Mouse (Mus musculus): Measurements from ENCODE around the gene Wdr13.

The Wdr13 gene

DNA sequence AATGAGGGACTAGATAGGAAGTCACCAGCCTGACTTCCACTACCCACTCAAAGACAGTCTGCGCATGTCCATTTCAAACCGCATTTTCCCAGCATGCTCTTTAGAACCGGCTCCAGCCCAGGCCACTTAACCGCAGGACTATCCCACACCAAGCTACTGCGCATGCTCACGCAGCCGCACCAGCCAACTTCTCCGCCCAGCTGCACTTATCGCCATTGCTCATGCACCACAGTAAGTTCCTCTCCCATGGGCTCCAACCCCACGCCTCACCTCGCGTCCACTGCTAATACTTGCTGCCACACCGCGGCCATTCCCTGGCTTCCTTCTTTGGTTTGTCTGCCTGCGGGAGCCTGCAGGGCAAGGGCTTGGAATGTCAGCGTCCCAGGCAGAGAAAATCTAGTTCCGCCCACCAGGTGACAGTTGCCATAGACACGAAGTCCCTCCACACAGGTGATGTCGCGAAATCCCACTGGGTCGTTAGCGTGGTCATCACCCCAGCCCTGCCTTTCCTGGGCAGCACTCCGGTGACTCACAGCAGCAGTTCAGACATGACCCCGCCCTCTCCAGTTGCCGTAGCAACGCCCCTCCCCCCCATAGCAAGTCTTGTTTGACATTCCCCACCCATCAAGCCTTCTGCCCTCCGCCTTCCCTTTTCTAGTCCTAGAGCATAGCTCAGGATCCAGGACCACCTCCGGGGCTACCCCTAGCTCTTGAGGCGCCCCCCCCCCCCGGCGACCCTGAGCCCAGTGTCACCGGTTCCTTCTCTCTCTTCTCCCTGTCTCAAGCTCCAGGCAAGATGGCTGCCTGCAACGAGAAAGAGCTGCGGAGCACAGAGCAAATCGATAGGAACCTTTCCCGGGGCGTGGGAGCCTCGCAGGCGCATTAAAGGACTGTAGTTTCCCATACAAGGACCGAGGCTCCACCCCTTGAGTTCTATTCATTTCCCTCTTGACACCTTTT is at the start of gene Wdr13:
TSS of gene Wdr13 (minus strand) at position 876 of the 960 bp plus-strand sequence.
- peak; percentile 54 for DNase-seq (ENCODE audit: low read depth, low spot score)

- DNase-seq (ENCODE audit: low read depth, low spot score), result no peak
Measured at GRCm38 (mm10) chrX:8179646-8180045, 47.0 kb upstream of the Wdr13 start.

DNA sequence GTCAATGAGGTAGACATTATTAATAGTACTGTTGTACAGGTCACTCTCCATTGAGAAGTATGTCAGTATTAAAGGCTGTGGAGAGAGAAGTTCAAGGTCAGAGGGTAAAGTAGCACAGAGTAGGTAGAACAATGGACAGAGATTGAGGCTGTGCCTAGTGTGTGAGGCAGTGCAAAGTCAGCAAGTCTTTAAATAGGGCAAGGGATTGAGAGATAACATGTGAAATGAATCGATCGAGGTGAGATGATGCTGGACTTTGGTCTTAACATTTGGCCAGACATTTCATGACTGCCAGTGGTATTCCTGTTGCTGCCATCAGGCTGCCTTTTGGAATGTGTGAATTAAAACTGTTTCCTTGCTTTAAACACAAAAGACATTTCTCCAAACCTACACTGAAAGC is 46.2 kb upstream of the Wdr13 start:
- no peak for DNase-seq (ENCODE audit: low read depth, low spot score)

DNA sequence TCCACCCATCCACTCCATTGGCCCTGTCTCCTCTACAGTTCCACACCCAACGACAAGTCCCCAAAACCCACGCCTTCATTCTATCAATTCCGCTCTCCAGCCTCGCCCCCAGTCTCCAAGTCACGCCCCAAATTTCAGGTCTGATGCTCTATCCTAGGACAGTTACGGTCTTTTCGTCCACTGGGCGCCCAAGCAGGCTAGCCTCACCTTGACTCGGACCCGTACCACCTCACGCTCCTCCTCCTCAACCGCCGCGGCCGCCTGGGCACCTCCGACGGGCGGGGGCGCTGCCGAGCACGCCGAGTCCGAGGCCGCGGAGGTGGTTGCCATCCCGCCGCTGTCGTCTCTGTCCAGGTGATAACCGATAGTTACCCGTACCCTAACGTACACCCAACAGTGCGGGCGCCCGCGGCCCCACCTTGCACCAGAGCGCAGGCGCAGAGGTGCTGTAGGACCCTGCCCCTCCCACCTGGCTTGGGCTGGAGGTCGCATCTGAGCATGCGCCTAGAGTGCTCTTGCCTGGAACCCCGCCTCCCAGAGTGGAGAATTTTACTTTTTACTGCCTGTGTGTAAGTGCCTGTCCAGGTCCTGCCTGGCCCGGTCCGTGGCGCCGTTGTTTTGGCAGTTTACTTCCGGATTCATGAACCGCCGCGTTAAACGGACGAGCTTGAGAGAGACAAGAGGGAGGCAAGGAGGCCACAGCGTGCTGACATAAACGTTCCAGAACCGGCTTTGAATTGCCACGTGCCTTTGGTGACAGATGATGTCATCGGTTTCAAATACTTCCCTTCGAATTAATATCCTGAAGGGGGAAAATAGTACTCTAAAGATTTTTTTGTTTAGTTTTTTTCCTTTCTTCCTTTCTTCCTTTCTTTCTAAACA is 43.1 kb upstream of the Wdr13 start, which contains the start of gene Tbc1d25:
TSS of gene Tbc1d25 (minus strand) at position 678 of the 882 bp plus-strand sequence.
- DNase-seq (ENCODE audit: low read depth, low spot score), result peak; percentile 71

- no peak for DNase-seq (ENCODE audit: low read depth, low spot score)
Measured at GRCm38 (mm10) chrX:8175169-8175503, 42.4 kb upstream of the Wdr13 start.

GRCm38 (mm10) chrX:8167716-8168647 is 35.3 kb upstream of the Wdr13 start:
- no peak for DNase-seq (ENCODE audit: low read depth, low spot score)

DNA sequence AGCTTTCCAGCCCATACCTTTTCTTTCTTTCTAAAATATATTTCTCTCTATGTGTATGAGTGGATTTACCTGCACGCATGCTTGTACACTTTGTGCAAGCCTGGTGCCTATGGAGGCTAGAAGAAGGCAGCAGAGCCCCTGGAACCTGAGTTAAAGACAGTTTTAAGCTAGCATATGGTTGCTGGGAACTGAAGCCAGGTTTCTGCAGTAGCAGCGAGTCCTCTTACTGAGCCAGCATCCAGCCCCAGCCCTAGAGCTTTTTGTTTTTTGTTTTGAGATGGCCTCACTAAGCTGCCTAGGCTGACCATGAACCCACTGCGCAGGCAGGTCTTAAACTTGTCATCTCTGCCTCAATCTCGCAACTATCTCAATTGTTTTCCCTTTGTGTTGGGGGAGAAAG is 31.8 kb upstream of the Wdr13 start:
- no peak for DNase-seq (ENCODE audit: low read depth, low spot score)

DNA sequence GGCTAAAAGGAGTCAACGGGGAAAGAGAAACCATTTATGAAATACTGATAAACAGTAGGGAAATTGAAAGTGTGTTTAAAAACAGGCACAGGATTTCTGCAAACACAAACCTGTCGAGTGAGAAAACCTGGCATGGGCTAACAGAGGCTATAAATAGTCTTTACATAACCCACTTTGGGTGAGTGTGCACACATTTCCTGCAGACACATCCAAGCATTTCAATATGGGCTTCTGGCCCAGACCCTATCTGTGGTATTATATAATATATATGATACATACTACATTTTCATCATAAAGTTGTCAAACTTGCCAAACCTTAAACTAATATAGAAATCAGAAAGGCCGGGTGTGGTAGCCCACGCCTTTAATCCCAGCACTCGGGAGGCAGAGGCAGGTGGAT is 30.4 kb upstream of the Wdr13 start:
- DNase-seq (ENCODE audit: low read depth, low spot score), result no peak

DNA sequence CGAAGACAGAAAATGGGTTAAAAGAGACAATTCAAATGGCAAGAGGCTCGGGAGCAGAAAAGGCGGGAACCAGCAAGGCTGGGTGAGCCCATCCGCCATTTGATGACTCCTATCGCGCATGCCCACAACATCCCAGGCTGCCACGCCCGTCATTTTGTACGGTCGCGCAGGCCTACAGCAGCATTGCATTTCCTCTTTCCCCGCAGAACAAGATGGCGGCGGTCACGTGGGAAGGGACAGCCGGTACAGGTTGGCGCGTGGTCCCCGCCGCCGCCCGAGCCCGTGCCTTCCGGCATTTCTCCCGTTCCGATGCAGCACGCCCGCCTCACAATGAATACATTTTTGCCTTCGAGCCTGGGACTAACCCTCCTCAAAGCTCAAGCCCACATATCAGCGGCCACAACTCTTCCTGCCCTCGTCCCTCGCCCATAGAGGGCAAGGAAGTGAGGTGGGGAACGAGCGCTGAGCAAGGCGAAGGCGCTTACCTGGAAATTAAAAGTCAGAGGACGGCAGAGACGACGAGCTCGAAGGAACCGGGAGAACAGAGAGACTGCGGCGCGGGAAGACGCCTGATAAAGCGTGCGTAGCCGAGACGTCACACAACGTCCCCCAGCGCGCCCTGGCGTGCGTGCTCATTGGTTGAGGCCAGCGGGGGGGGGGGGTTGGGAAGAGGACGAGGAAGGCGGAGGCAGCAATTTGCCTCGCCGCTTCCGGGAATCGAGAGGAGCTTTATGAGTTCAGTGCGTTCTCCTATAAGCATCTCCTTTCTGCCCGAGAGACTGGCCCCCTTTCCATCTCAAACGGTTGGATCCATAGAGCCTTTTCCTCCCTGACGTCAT is 12.7 kb upstream of the Wdr13 start, which contains the start of gene Rbm3:
TSS of gene Rbm3 (minus strand) at position 728 of the 839 bp plus-strand sequence.
- peak; percentile 70 for DNase-seq (ENCODE audit: low read depth, low spot score)

DNA sequence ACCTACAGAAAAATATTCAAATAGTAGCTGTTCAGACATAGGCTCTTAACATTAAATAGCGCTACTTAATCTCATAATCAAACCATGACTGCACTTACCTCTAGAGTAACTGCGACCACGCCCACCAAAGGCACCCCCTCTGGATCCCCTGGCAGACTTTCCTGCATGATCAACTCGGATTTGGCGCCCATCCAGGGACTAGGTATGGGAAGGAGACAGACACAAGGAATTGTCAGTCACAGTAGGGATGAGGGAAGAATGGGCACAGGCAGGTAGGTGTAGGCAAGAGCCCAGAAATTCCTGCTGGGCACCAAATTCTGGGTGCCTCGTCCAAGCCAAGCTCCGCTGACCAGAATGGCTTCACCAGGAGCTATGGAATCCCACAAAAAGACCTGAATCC is 11.1 kb upstream of the Wdr13 start:
- DNase-seq (ENCODE audit: low read depth, low spot score), result no peak

DNA sequence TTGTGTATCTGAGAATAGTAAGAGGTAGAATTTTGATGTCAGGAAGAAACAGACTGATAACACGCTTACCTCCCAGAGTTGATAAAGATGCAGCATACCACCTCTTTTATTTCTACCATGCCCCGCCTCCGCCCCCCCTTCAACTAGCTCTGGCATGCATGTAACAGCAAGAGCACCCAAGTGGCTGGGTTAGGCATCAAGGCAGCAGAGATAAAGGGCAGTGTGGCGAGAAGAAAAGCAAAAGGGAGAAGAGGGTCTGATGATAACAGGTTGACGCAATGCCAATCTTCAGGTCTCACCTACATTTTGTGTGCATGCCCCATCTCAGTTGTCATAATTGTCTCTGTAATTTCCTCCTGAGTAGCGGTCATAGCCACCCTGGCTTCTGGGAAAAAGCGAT is 10.3 kb upstream of the Wdr13 start:
- no peak for DNase-seq (ENCODE audit: low read depth, low spot score)

GRCm38 (mm10) chrX:8141058-8141457 is 8.4 kb upstream of the Wdr13 start:
- no peak for DNase-seq (ENCODE audit: low read depth, low spot score)

DNA sequence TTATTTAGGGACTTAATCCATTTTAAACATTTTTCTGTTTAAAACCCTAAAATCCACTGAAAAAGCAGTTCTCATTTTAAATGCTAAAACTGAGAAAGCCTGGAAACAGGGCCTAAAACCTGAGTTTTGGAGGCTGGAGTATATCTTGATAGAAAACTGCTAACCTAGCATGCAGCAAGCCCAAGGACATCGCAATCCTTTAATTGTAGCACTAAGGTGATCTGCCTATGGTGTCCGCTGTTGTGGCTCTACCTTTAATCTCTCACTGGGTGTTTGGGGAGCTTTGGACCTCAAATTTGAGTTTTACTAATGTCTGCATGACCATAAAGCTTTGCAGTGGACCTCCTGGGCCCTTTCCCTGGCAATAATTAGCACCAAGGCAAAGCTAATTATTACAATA is 7.8 kb upstream of the Wdr13 start:
- DNase-seq (ENCODE audit: low read depth, low spot score), result no peak

GRCm38 (mm10) chrX:8139480-8139879 is 6.8 kb upstream of the Wdr13 start:
- no peak for DNase-seq (ENCODE audit: low read depth, low spot score)

GRCm38 (mm10) chrX:8135886-8136285 is 3.2 kb upstream of the Wdr13 start:
- no peak for DNase-seq (ENCODE audit: low read depth, low spot score)

DNA sequence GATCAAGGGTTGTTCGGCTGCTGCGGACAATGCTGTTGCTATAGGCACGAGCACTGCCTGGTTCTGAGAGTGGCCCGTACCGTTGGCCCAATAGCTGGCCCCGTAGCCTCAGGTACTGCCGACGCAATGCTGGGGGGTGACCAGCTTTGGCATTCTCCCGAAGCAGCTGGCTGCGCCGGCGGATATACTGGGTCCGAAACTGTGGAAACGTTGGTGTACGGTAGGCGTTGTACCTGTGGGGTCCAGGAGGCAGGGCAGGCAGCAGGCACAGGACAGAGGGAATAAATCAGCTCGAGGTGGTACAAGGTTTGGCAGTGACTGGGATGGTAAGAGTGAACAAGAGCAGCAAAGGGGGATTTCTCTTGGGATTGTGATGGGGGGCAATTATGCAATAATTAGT is 1.3 kb downstream of the Wdr13 start:
- DNase-seq (ENCODE audit: low read depth, low spot score), result no peak

DNA sequence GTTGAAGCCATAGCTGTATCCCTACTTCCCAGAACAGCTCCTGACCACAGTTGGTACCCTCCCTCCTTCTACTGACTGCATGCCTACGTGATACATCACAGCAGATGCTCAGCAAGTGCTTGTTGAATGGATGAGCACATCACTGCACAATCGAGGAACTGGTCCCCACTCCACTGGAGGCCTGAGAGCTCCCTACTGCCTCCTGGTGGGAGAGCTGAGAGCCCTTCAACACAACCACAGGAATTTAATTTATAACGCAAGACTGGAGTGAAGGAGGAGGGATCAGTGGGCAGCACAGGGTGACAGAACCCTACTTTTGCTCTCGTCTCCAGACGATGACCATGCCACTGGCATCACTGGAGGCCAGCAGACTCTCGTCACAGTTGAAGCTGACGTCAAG is 7.5 kb downstream of the Wdr13 start:
- DNase-seq (ENCODE audit: low read depth, low spot score), result no peak

DNA sequence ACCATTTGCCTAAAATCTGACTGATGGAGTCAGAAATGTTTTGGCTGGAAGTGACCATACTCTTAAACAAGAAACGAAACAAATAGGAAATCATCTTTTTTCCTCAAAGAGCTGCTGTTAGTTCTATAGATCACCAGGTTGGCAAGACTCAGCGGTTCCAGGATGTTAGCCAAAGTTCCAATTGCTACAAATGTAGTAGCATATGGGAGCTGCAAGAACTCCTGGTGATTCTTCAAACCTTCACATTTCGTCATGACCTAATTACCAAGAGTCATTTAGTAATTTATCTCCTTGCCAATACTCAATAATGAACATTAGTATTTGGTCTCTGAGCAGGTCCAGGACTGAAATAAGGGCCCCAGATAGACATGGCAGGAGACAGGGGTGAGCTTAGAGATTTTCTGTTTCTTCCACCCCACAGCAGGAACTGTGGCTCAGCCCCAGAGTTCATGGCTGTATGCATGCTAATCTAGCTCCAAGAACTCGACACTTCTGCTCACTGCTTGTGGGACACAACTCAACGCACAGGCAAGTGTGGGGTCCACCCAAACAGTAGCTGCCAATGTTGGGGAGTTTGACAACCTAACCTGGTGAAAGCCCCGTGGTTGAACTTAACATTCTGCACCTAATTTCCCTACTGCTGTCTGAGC is 8.7 kb downstream of the Wdr13 start:
- DNase-seq (ENCODE audit: low read depth, low spot score), result no peak

GRCm38 (mm10) chrX:8117264-8117663 is 15.4 kb downstream of the Wdr13 start:
- no peak for DNase-seq (ENCODE audit: low read depth, low spot score)

- no peak for DNase-seq (ENCODE audit: low read depth, low spot score)
Measured at GRCm38 (mm10) chrX:8115275-8115674, 17.4 kb downstream of the Wdr13 start.

Data from WW6 (cell line).